Mouse (Mus musculus): ENCODE measurements around the gene Gm20696. TPM values are rescaled to one million over a fixed set of nuclear protein-coding genes. Genes with fewer than 3 reads are reported as not detected.

Gene Gm20696
- polyA plus RNA-seq, 1 experiment from 2014 or later, result 6.5 TPM

- peak within 1 kb of the TSS; percentile 83 for H3K4me3 ChIP-seq
- H3K27me3 ChIP-seq, result no peaks in the 10 kb centered on the region
- peak within 1 kb of the TSS; percentile 98 for H3K27ac ChIP-seq
- WGBS, result 1% methylated on average over 65 of the region's 72 CpGs
- no peak for ATAC-seq (ENCODE audit: low FRiP score, low read depth)
- peak within 1 kb of the TSS; percentile 91 for H3K4me2 ChIP-seq (replicated peaks)
- H3K9me3 ChIP-seq, result peaks cover 8% of the 10 kb centered on the region
- H3K36me3 ChIP-seq, result peaks cover 15% of the 10 kb centered on the region
- H3K4me1 ChIP-seq, result peaks cover 27% of the 10 kb centered on the region
- peak within 1 kb of the TSS; percentile 96 for H3K9ac ChIP-seq
Measured at GRCm38 (mm10) chr6:99522359-99523108, 144.1 kb downstream of the Gm20696 start, which contains the start of gene Foxp1. Gene Foxp1, minus strand, starts transcription at chr6:99522721.

GRCm38 (mm10) chr6:99521641-99522358, 144.8 kb downstream of the Gm20696 start:
- H3K36me3 ChIP-seq, result peaks cover 7% of the 10 kb centered on the region
- peak overlapping the region; percentile 98 for H3K27ac ChIP-seq
- ATAC-seq (ENCODE audit: low FRiP score, low read depth), result peak; percentile 18; the same call in 1 of the 2 replicates
- H3K4me2 ChIP-seq (replicated peaks), result peak overlapping the region; percentile 91
- H3K9me3 ChIP-seq, result 0 out of 2 replicates have a peak, but pooled peaks cover 1% of the 10 kb centered on the region
- peak overlapping the region; percentile 83 for H3K4me3 ChIP-seq
- WGBS, result under 1% methylated on average over 64 of the region's 64 CpGs
- peaks cover 29% of the 10 kb centered on the region for H3K4me1 ChIP-seq
- no peaks in the 10 kb centered on the region for H3K27me3 ChIP-seq
- peak overlapping the region; percentile 96 for H3K9ac ChIP-seq

GRCm38 (mm10) chr6:99521038-99521640, 145.5 kb downstream of the Gm20696 start:
- Histone ChIP-seq H3K4me2 (replicated peaks) (peak overlapping the region; percentile 91), H3K36me3 (0 out of 2 replicates have a peak, but pooled peaks cover under 1% of the 10 kb centered on the region), H3K4me3 (peak overlapping the region; percentile 83), H3K27ac (peak overlapping the region; percentile 98), H3K27me3 (no peaks in the 10 kb centered on the region), H3K9me3 (no peaks in the 10 kb centered on the region), H3K9ac (peak overlapping the region; percentile 96), H3K4me1 (peaks cover 30% of the 10 kb centered on the region)
- ATAC-seq (ENCODE audit: low FRiP score, low read depth), result peak; percentile 78
- WGBS, result under 1% methylated on average over 48 of the region's 54 CpGs

- peak overlapping the region; percentile 91 for H3K4me2 ChIP-seq (replicated peaks)
- H3K4me3 ChIP-seq, result peak overlapping the region; percentile 83
- H3K9ac ChIP-seq, result peak overlapping the region; percentile 96
- peaks cover 32% of the 10 kb centered on the region for H3K4me1 ChIP-seq
- H3K9me3 ChIP-seq, result no peaks in the 10 kb centered on the region
- H3K36me3 ChIP-seq, result no peaks in the 10 kb centered on the region
- H3K27ac ChIP-seq, result peak overlapping the region; percentile 98
- H3K27me3 ChIP-seq, result no peaks in the 10 kb centered on the region; the same call in 1 of the 2 replicates
- ATAC-seq (ENCODE audit: low FRiP score, low read depth), result no peak; the same call in 1 of the 2 replicates
- WGBS, result under 1% methylated on average over 26 of the region's 27 CpGs
Measured at GRCm38 (mm10) chr6:99520676-99521037, 145.9 kb downstream of the Gm20696 start.

- Histone ChIP-seq H3K27ac (peak overlapping the region; percentile 98), H3K4me2 (replicated peaks) (peak overlapping the region; percentile 91), H3K4me1 (peaks cover 26% of the 10 kb centered on the region), H3K9me3 (no peaks in the 10 kb centered on the region), H3K9ac (peak overlapping the region; percentile 96), H3K36me3 (no peaks in the 10 kb centered on the region), H3K27me3 (no peaks in the 10 kb centered on the region; the same call in 1 of the 2 replicates), H3K4me3 (peak overlapping the region; percentile 83)
- ATAC-seq (ENCODE audit: low FRiP score, low read depth), result no peak
- 1% methylated on average over 37 of the region's 38 CpGs for WGBS
Measured at GRCm38 (mm10) chr6:99519806-99520675, 146.6 kb downstream of the Gm20696 start.

- peak overlapping the region; percentile 83 for H3K4me3 ChIP-seq
- H3K4me1 ChIP-seq, result peaks cover 24% of the 10 kb centered on the region
- no peak for ATAC-seq (ENCODE audit: low FRiP score, low read depth)
- no peaks in the 10 kb centered on the region for H3K36me3 ChIP-seq
- H3K27me3 ChIP-seq, result no peaks in the 10 kb centered on the region; the same call in 1 of the 2 replicates
- H3K9me3 ChIP-seq, result no peaks in the 10 kb centered on the region
- H3K4me2 ChIP-seq (replicated peaks), result peak overlapping the region; percentile 91
- no peak overlapping the region for H3K27ac ChIP-seq
- WGBS, result 26% methylated on average over 4 of the region's 4 CpGs
- H3K9ac ChIP-seq, result peak overlapping the region; percentile 35; the same call in 1 of the 2 replicates
Measured at GRCm38 (mm10) chr6:99519052-99519451, 147.5 kb downstream of the Gm20696 start.

- Histone ChIP-seq H3K27me3 (peaks cover 3% of the 10 kb centered on the region; the same call in 1 of the 2 replicates), H3K9ac (no peak overlapping the region), H3K9me3 (no peaks in the 10 kb centered on the region), H3K4me3 (no peak overlapping the region), H3K36me3 (no peaks in the 10 kb centered on the region; the same call in 1 of the 2 replicates), H3K27ac (no peak overlapping the region), H3K4me1 (peaks cover 40% of the 10 kb centered on the region), H3K4me2 (replicated peaks) (peak overlapping the region; percentile 16; the same call in 1 of the 2 replicates)
- WGBS, result 75% methylated on average over 7 of the region's 7 CpGs
- ATAC-seq (ENCODE audit: low FRiP score, low read depth), result no peak
Measured at GRCm38 (mm10) chr6:99515667-99516199, 150.9 kb downstream of the Gm20696 start.

- Histone ChIP-seq H3K27me3 (peaks cover 3% of the 10 kb centered on the region; the same call in 1 of the 2 replicates), H3K4me2 (replicated peaks) (no peak overlapping the region), H3K9me3 (no peaks in the 10 kb centered on the region), H3K4me1 (peaks cover 31% of the 10 kb centered on the region), H3K9ac (no peak overlapping the region), H3K27ac (no peak overlapping the region), H3K36me3 (peaks cover 6% of the 10 kb centered on the region), H3K4me3 (no peak overlapping the region)
- 62% methylated on average over 6 of the region's 6 CpGs for WGBS
- ATAC-seq (ENCODE audit: low FRiP score, low read depth), result no peak
Measured at GRCm38 (mm10) chr6:99511862-99512261, 154.7 kb downstream of the Gm20696 start.

GRCm38 (mm10) chr6:99509189-99509592, 157.4 kb downstream of the Gm20696 start:
- 0 out of 2 replicates have a peak, but pooled peaks cover 3% of the 10 kb centered on the region for H3K27me3 ChIP-seq
- H3K4me3 ChIP-seq, result no peak overlapping the region
- H3K4me2 ChIP-seq (replicated peaks), result no peak overlapping the region
- no peak overlapping the region for H3K9ac ChIP-seq
- ATAC-seq (ENCODE audit: low FRiP score, low read depth), result no peak
- peaks cover 23% of the 10 kb centered on the region for H3K4me1 ChIP-seq
- H3K9me3 ChIP-seq, result no peaks in the 10 kb centered on the region
- 84% methylated on average over 9 of the region's 9 CpGs for WGBS
- H3K36me3 ChIP-seq, result peaks cover 30% of the 10 kb centered on the region
- no peak overlapping the region for H3K27ac ChIP-seq

GRCm38 (mm10) chr6:99506816-99507215, 159.8 kb downstream of the Gm20696 start:
- ATAC-seq (ENCODE audit: low FRiP score, low read depth), result no peak
- Histone ChIP-seq H3K36me3 (peaks cover 52% of the 10 kb centered on the region), H3K9ac (no peak overlapping the region), H3K27me3 (no peaks in the 10 kb centered on the region), H3K4me2 (replicated peaks) (no peak overlapping the region), H3K4me1 (peaks cover 11% of the 10 kb centered on the region), H3K27ac (no peak overlapping the region), H3K4me3 (no peak overlapping the region), H3K9me3 (no peaks in the 10 kb centered on the region)
- 81% methylated on average over 6 of the region's 6 CpGs for WGBS

GRCm38 (mm10) chr6:99503741-99504140, 162.9 kb downstream of the Gm20696 start:
- Histone ChIP-seq H3K36me3 (peaks cover 58% of the 10 kb centered on the region), H3K4me3 (no peak overlapping the region), H3K9ac (no peak overlapping the region), H3K4me1 (no peaks in the 10 kb centered on the region), H3K9me3 (no peaks in the 10 kb centered on the region), H3K27ac (no peak overlapping the region), H3K27me3 (no peaks in the 10 kb centered on the region), H3K4me2 (replicated peaks) (no peak overlapping the region)
- ATAC-seq (ENCODE audit: low FRiP score, low read depth), result no peak
- 79% methylated on average over 1 of the region's 1 CpGs for WGBS
